Mouse (Mus musculus) right cerebral cortex, postnatal 10 days (tissue): ENCODE data around the gene Brd7.

Experiments
- DNase-seq, 2 experiments: peaks; one replicate each; pipeline ENCODE4 v3.0.0; 2021; ENCODE audit warnings: low spot score in 2 of 2

The Brd7 gene

GRCm38 (mm10) chr8:88283243-88284115 is 78.5 kb downstream of the Brd7 start:
- no peak for DNase-seq

GRCm38 (mm10) chr8:88282684-88283083 is 79.3 kb downstream of the Brd7 start:
- no peak for DNase-seq
